Mouse (Mus musculus): ENCODE data around the gene Vmn2r56.
"Not testable (repeated sequence)": the region's sequence is repeated elsewhere in the genome, so short reads cannot be mapped to it uniquely, and the experiment has no call there.

The Vmn2r56 gene

DNA sequence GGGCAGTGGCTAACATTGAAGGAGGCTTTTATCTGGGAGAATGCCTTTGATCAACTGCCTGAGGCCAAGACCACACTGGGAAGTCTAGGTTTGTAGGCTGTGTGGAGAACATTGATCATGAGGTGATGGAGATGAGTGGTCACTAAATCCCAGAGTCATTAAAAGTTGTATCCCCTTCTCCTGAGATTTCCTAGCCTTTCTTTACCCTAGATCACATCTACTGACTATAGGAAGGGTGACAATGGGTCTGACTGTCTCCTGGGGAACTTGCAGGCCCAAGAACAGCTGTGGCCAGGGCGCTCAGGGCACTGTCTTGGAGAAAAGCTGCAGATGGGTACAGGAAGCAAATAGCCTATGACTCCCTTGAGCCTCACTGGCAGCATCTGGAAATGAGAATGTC is at the start of gene Vmn2r56:
Gene Vmn2r56, minus strand, starts transcription at position 101 of the 400 bp plus-strand sequence.
- DNase-seq (ENCODE audit: low spot score): no peak

DNA sequence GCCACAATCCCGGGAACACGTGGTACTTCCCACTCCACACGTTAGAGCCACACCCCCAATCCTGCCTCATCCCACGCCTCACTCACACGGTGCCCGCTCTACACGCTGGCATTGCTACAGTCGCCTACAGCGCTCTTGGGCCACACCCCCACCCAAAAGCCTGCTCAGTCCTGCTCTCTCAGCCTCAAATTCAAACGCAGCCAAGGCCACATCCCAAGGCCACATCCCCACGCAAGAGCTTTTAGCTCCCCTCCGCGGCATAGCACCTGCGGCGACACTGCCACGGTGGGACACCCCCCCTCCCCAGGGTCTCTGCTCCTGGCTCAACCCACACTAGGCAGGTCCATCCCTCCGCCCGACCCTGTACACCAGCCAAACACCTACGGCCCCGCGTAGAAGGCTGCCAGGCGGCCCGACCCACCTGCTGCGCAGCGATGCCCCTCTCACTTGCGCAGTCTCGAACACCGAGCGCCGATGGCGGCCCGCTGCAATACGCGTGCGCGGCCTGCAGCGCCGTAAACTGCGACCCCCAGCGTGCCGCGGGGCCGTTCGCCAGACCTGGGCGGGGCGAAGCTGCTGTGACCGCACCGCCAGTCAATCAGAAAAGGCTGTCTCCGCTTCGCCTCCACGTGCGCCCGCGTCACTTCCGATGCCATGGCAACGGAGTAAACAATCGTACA is 45.5 kb upstream of the Vmn2r56 start:
- DNase-seq (ENCODE audit: low spot score): peak; percentile 41

DNA sequence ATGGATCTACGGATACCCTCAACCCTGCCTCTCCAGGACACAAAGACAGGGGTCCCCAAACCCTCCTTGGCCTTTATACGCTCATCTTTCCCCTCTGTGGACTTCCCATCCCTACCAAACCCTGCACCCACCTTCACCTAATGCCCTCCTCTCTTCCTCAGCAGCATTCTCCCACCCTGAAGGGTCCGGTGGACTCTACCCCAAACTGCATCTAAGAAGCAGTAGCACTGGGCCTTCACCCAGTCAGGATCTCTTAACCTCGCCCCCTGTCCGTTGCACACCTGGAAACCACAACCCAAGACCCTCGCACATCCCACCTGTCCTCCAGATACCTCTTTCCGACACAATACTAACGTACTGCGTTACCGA is 45.0 kb upstream of the Vmn2r56 start:
- no peak for DNase-seq (ENCODE audit: low spot score)

DNA sequence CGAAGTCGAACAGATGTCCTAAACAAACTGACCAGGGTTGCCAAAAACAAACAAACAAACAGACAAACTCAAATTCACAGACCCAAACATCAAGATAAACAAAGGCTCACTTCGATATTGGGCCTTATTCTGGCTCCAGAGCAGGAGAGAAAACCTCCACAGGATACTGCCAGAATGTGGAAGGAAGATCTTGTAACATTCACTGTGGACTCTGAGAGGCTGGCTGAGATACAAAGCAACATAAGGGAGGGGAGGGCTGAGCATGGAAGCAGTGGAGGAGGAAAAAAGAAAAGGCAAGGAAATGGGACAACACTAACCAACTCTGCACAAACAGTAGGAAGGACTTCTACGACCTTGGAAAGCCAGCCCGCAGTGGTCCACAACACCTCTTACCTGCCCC is 44.3 kb upstream of the Vmn2r56 start:
- DNase-seq (ENCODE audit: low spot score): no peak

DNA sequence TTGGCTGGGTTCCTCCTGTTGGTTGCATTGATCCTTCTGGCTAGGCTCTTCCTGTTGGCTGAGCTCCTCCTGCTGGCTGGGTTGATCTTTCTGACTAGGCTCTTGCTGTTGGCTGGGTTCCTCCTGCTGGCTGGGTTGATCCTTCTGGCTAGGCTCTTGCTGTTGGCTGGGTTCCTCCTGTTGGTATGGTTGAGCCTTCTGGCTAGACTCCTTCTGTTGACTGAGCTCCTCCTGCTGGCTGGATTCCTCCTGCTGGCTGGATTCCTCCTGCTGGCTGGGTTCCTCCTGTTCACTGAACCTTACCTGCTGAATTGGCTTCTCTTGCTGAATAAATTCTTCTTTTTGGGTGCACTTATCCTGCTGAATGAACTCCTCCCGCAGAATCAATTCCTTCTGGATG is 39.8 kb upstream of the Vmn2r56 start:
- no peak for DNase-seq (ENCODE audit: low spot score)

DNA sequence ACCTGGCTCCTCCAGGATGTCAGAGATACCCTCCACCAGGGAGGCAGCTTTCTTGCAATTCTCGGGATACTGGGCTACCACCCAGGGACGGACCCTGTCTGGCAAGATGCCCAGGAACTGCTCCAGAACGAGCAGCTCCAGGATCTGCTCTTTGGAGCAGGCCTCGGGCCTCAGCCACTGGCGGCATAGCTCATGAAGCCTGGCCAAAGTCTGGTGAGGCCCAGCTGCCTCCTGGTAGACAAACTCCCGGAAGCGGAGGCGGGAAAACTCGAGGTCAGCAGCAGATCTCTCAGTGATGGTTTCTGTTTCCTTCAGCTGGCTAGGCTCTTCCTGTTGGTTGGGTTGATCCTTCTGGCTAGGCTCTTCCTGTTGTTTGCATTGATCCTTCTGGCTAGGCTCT is 39.3 kb upstream of the Vmn2r56 start:
- DNase-seq (ENCODE audit: low spot score): no peak

DNA sequence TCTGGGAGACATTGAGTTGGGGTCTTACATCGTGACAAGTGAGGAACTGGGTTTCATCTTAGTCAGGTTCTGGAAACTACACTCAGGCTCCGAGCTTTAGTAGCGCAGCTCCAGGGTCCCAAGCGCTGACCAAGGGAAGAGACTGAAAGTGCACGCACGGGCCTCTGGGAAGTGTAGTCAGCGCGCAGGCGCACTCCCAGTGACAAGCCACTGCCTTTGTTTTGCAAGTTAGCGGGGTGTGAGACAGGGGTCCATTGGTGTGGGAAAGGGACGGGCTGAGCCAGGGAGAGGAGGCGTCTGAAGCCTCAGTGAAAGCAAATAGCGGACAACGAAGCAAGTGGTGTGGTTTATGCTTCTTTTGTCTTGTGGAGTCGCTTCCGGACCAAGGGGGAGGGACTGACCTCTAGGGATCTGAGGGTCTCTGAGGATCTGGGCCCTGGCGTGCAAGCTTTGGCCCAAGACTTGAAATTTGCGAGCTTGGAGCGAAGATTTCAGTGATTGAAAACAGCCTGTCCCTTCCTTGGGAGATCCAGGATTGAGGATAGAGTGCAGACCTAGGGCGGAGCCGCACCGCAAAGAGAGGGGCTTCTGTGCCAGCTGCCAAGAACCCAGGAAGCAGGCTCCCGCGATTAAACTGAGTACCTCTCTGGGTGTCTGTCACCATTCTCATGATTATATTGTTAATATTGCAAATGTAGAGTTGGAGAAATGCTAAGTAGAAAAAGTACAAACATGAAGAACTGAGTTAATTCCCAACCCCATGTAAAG is 14.8 kb upstream of the Vmn2r56 start:
- no peak for DNase-seq (ENCODE audit: low spot score)

DNA sequence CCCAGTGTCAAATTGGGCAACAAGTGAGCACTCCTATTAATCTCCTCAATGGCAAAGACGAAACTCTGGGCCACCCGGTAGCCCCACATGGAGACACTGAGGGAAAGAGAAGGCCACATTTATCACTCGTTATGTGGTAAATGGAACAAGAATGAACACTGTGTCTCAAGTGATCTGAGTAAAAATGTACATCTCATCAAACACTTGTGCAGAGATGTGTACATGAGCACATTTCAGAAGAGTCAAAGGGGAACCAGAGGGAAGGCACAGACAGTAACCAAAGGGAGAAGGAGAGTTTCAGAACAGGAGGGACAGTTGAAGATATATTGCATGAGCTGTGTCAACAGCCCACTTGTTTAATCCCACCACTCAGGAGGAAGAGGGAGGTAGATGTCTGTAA is 49.9 kb downstream of the Vmn2r56 start, which contains the start of gene Vmn2r55:
Gene Vmn2r55, minus strand, starts transcription at position 101 of the 400 bp plus-strand sequence.
- not testable (repeated sequence) for DNase-seq (ENCODE audit: low spot score)

DNA sequence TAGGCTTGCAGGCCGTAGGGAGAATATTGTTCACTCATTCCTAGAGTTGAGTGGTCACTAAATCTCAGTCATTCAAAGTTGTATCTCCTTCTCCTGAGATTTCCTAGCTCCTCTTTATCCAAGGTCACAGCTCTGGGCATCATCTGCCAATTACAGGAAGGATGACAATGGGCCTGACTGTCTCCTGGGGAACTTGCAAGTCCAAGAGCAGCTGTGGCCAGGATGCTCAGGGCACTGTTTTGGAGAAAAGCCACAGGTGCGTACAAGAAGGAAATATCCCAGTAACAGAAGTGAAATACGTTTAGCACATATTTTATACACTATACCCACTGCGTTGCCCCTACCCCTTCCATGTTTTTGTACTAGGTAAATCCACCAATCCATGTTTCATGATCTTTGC is 94.6 kb downstream of the Vmn2r56 start, which contains the start of gene Vmn2r54:
Gene Vmn2r54, minus strand, starts transcription at position 101 of the 400 bp plus-strand sequence.
- DNase-seq (ENCODE audit: low spot score): not testable (repeated sequence)

Measured in spleen, adult 12 weeks (tissue).